Mouse (Mus musculus) cerebellum, adult (tissue): Measurements from ENCODE around the gene Lhx8.

Experiments
- ATAC-seq: cut with Nextera tagmentation; 2 replicates; pipeline ENCODE4 v1.9.2; 2017; ENCODE audit warnings: mild to moderate bottlenecking, moderate library complexity, mixed read lengths; ENCODE audit not compliant: insufficient number of reproducible peaks, low FRiP score, low TSS enrichment

Gene Lhx8

DNA sequence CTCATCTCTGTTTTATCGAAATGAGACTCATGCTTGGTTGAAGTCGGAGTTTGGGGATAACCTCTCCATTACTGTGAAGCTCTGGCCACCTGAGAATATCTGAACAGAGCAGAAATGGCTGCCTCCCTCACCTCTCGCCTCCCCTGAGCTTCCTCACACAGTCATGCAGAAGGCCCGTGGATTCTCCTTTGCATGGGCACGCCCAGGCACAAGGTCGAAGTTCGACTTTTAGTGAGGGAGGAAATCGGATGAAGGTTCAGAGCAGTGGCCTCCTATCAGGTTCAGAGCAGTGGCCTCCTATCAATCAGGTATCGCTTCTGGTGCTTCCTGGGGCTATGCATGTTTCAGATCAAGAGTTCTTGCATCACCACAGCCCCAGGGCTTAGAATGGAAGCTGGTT lies 62.1 kb downstream of the Lhx8 start:
- ATAC-seq = no peak

DNA sequence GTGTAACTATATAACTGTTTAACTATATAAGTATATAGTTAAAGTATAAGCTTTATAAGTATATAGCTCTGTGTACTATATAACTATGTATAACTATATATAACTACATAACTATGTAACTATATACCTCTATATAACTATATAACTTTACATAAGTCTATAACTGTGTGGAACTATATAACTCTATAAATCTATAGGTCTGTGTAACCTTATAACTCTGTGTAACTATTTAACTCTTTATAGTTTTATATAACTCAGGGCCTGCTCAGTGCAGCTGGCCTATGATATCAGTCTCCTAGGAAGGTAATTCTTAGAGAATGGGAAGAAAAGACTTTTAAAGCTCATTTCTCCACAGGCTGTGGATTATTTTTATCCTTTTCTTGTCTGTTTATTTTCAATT lies 73.1 kb downstream of the Lhx8 start:
- ATAC-seq = no peak
